Mouse (Mus musculus): ENCODE results near the gene Numa1. TPM values are rescaled to one million over a fixed set of nuclear protein-coding genes. Genes with fewer than 3 reads are reported as not detected.
"Not testable (repeated sequence)": the region's sequence is repeated elsewhere in the genome, so short reads cannot be mapped to it uniquely, and the experiment has no call there.

Gene Numa1
- polyA plus RNA-seq, 1 experiment from 2014 or later, result 64.3 TPM

- no peak overlapping the region for H3K9ac ChIP-seq (ENCODE audit: low read length)
- H3K27ac ChIP-seq (ENCODE audit: low read length), result no peak overlapping the region
- H3K4me1 ChIP-seq (ENCODE audit: control insufficient read depth, insufficient read depth, low read length), result no peaks in the 10 kb centered on the region
- no peak overlapping the region for H3K4me2 ChIP-seq (ENCODE audit: low read depth, low read length)
- H3K4me3 ChIP-seq (replicated peaks; ENCODE audit: low read length), result no peak overlapping the region
- no peaks in the 10 kb centered on the region for H3K9me3 ChIP-seq (replicated peaks; ENCODE audit: control insufficient read depth, low read length)
- H3K36me3 ChIP-seq (ENCODE audit: control insufficient read depth, insufficient read depth, low read length), result peaks cover 31% of the 10 kb centered on the region
- no peaks in the 10 kb centered on the region for H3K27me3 ChIP-seq (ENCODE audit: control insufficient read depth, insufficient read depth, low read length)
- no peak for ATAC-seq (ENCODE audit: insufficient read depth, low FRiP score)
- 91% methylated on average over 9 of the region's 9 CpGs for WGBS
Observed at GRCm38 (mm10) chr7:102011855-102012254, 77.9 kb downstream of the Numa1 start.

GRCm38 (mm10) chr7:102013416-102013815, 79.5 kb downstream of the Numa1 start:
- H3K4me3 ChIP-seq (replicated peaks; ENCODE audit: low read length), result no peak overlapping the region
- no peak overlapping the region for H3K27ac ChIP-seq (ENCODE audit: low read length)
- no peaks in the 10 kb centered on the region for H3K4me1 ChIP-seq (ENCODE audit: control insufficient read depth, insufficient read depth, low read length)
- no peaks in the 10 kb centered on the region for H3K27me3 ChIP-seq (ENCODE audit: control insufficient read depth, insufficient read depth, low read length)
- no peak for ATAC-seq (ENCODE audit: insufficient read depth, low FRiP score)
- no peaks in the 10 kb centered on the region for H3K9me3 ChIP-seq (replicated peaks; ENCODE audit: control insufficient read depth, low read length)
- H3K9ac ChIP-seq (ENCODE audit: low read length), result no peak overlapping the region
- peaks cover 33% of the 10 kb centered on the region for H3K36me3 ChIP-seq (ENCODE audit: control insufficient read depth, insufficient read depth, low read length)
- 88% methylated on average over 8 of the region's 8 CpGs for WGBS
- H3K4me2 ChIP-seq (ENCODE audit: low read depth, low read length), result no peak overlapping the region

- H3K36me3 ChIP-seq (ENCODE audit: control insufficient read depth, insufficient read depth, low read length), result peaks cover 20% of the 10 kb centered on the region
- H3K9ac ChIP-seq (ENCODE audit: low read length), result no peak overlapping the region
- no peak for ATAC-seq (ENCODE audit: insufficient read depth, low FRiP score)
- H3K27me3 ChIP-seq (ENCODE audit: control insufficient read depth, insufficient read depth, low read length), result no peaks in the 10 kb centered on the region
- no peaks in the 10 kb centered on the region for H3K9me3 ChIP-seq (replicated peaks; ENCODE audit: control insufficient read depth, low read length)
- H3K27ac ChIP-seq (ENCODE audit: low read length), result no peak overlapping the region
- no peaks in the 10 kb centered on the region for H3K4me1 ChIP-seq (ENCODE audit: control insufficient read depth, insufficient read depth, low read length)
- WGBS, result 87% methylated on average over 2 of the region's 2 CpGs
- H3K4me2 ChIP-seq (ENCODE audit: low read depth, low read length), result no peak overlapping the region
- no peak overlapping the region for H3K4me3 ChIP-seq (replicated peaks; ENCODE audit: low read length)
Observed at GRCm38 (mm10) chr7:102014995-102015394, 81.1 kb downstream of the Numa1 start.

GRCm38 (mm10) chr7:102016936-102017335, 83.0 kb downstream of the Numa1 start:
- 81% methylated on average over 4 of the region's 4 CpGs for WGBS

GRCm38 (mm10) chr7:102017452-102017851, 83.5 kb downstream of the Numa1 start:
- 71% methylated on average over 5 of the region's 5 CpGs for WGBS
- no peak overlapping the region for H3K4me2 ChIP-seq (ENCODE audit: low read depth, low read length)
- no peak overlapping the region for H3K27ac ChIP-seq (ENCODE audit: low read length)
- peaks cover 16% of the 10 kb centered on the region for H3K36me3 ChIP-seq (ENCODE audit: control insufficient read depth, insufficient read depth, low read length)
- no peaks in the 10 kb centered on the region for H3K27me3 ChIP-seq (ENCODE audit: control insufficient read depth, insufficient read depth, low read length)
- H3K9me3 ChIP-seq (replicated peaks; ENCODE audit: control insufficient read depth, low read length), result no peaks in the 10 kb centered on the region
- no peak overlapping the region for H3K9ac ChIP-seq (ENCODE audit: low read length)
- no peak for ATAC-seq (ENCODE audit: insufficient read depth, low FRiP score)
- H3K4me1 ChIP-seq (ENCODE audit: control insufficient read depth, insufficient read depth, low read length), result no peaks in the 10 kb centered on the region
- no peak overlapping the region for H3K4me3 ChIP-seq (replicated peaks; ENCODE audit: low read length)

More at GRCm38 (mm10) chr7:102016936-102017335, 83.0 kb downstream of the Numa1 start:
- no peaks in the 10 kb centered on the region for H3K27me3 ChIP-seq (ENCODE audit: control insufficient read depth, insufficient read depth, low read length)
- H3K27ac ChIP-seq (ENCODE audit: low read length), result no peak overlapping the region
- H3K9me3 ChIP-seq (replicated peaks; ENCODE audit: control insufficient read depth, low read length), result no peaks in the 10 kb centered on the region
- H3K4me1 ChIP-seq (ENCODE audit: control insufficient read depth, insufficient read depth, low read length), result no peaks in the 10 kb centered on the region
- no peak overlapping the region for H3K4me2 ChIP-seq (ENCODE audit: low read depth, low read length)
- no peak overlapping the region for H3K4me3 ChIP-seq (replicated peaks; ENCODE audit: low read length)
- H3K36me3 ChIP-seq (ENCODE audit: control insufficient read depth, insufficient read depth, low read length), result peaks cover 12% of the 10 kb centered on the region
- ATAC-seq (ENCODE audit: insufficient read depth, low FRiP score), result no peak
- no peak overlapping the region for H3K9ac ChIP-seq (ENCODE audit: low read length)

- no peak overlapping the region for H3K4me3 ChIP-seq (replicated peaks; ENCODE audit: low read length)
- 77% methylated on average over 7 of the region's 7 CpGs for WGBS
- H3K9me3 ChIP-seq (replicated peaks; ENCODE audit: control insufficient read depth, low read length), result no peaks in the 10 kb centered on the region
- ATAC-seq (ENCODE audit: insufficient read depth, low FRiP score), result no peak
- no peak overlapping the region for H3K9ac ChIP-seq (ENCODE audit: low read length)
- no peaks in the 10 kb centered on the region for H3K27me3 ChIP-seq (ENCODE audit: control insufficient read depth, insufficient read depth, low read length)
- no peak overlapping the region for H3K4me2 ChIP-seq (ENCODE audit: low read depth, low read length)
- no peaks in the 10 kb centered on the region for H3K4me1 ChIP-seq (ENCODE audit: control insufficient read depth, insufficient read depth, low read length)
- H3K36me3 ChIP-seq (ENCODE audit: control insufficient read depth, insufficient read depth, low read length), result peaks cover 16% of the 10 kb centered on the region
- H3K27ac ChIP-seq (ENCODE audit: low read length), result no peak overlapping the region
Observed at GRCm38 (mm10) chr7:102018034-102018433, 84.1 kb downstream of the Numa1 start.

GRCm38 (mm10) chr7:102018590-102018989, 84.7 kb downstream of the Numa1 start, which contains the start of gene Il18bp:
Il18bp (minus strand) TSS chr7:102018690.
- Histone ChIP-seq H3K27ac (ENCODE audit: low read length) (no peak within 1 kb of the TSS), H3K9ac (ENCODE audit: low read length) (no peak within 1 kb of the TSS), H3K4me1 (ENCODE audit: control insufficient read depth, insufficient read depth, low read length) (no peaks in the 10 kb centered on the region), H3K4me3 (replicated peaks; ENCODE audit: low read length) (no peak within 1 kb of the TSS), H3K27me3 (ENCODE audit: control insufficient read depth, insufficient read depth, low read length) (no peaks in the 10 kb centered on the region), H3K9me3 (replicated peaks; ENCODE audit: control insufficient read depth, low read length) (no peaks in the 10 kb centered on the region), H3K36me3 (ENCODE audit: control insufficient read depth, insufficient read depth, low read length) (peaks cover 19% of the 10 kb centered on the region), H3K4me2 (ENCODE audit: low read depth, low read length) (no peak within 1 kb of the TSS)
- no peak for ATAC-seq (ENCODE audit: insufficient read depth, low FRiP score)
- WGBS, result 81% methylated on average over 3 of the region's 3 CpGs

GRCm38 (mm10) chr7:102019362-102019761, 85.5 kb downstream of the Numa1 start:
- Histone ChIP-seq H3K4me2 (ENCODE audit: low read depth, low read length) (no peak overlapping the region), H3K9ac (ENCODE audit: low read length) (no peak overlapping the region), H3K27ac (ENCODE audit: low read length) (no peak overlapping the region), H3K4me3 (replicated peaks; ENCODE audit: low read length) (no peak overlapping the region), H3K9me3 (replicated peaks; ENCODE audit: control insufficient read depth, low read length) (no peaks in the 10 kb centered on the region), H3K36me3 (ENCODE audit: control insufficient read depth, insufficient read depth, low read length) (peaks cover 19% of the 10 kb centered on the region; the same call in 1 of the 2 replicates), H3K4me1 (ENCODE audit: control insufficient read depth, insufficient read depth, low read length) (no peaks in the 10 kb centered on the region), H3K27me3 (ENCODE audit: control insufficient read depth, insufficient read depth, low read length) (no peaks in the 10 kb centered on the region)
- no peak for ATAC-seq (ENCODE audit: insufficient read depth, low FRiP score)
- WGBS, result 68% methylated on average over 3 of the region's 3 CpGs

- H3K4me3 ChIP-seq (replicated peaks; ENCODE audit: low read length); H3K27me3 ChIP-seq (ENCODE audit: control insufficient read depth, insufficient read depth, low read length); H3K4me1 ChIP-seq (ENCODE audit: control insufficient read depth, insufficient read depth, low read length); ATAC-seq (ENCODE audit: insufficient read depth, low FRiP score); H3K9ac ChIP-seq (ENCODE audit: low read length); H3K9me3 ChIP-seq (replicated peaks; ENCODE audit: control insufficient read depth, low read length); H3K27ac ChIP-seq (ENCODE audit: low read length); H3K4me2 ChIP-seq (ENCODE audit: low read depth, low read length): not testable (repeated sequence)
- WGBS, result 85% methylated on average over 2 of the region's 2 CpGs
- peaks cover 25% of the 10 kb centered on the region; the same call in 1 of the 2 replicates for H3K36me3 ChIP-seq (ENCODE audit: control insufficient read depth, insufficient read depth, low read length)
Observed at GRCm38 (mm10) chr7:102020934-102021333, 87.0 kb downstream of the Numa1 start.

GRCm38 (mm10) chr7:102023821-102024220, 89.9 kb downstream of the Numa1 start:
- Histone ChIP-seq H3K36me3 (ENCODE audit: control insufficient read depth, insufficient read depth, low read length) (peaks cover 21% of the 10 kb centered on the region; the same call in 1 of the 2 replicates), H3K27ac (ENCODE audit: low read length) (no peak overlapping the region), H3K9ac (ENCODE audit: low read length) (no peak overlapping the region), H3K27me3 (ENCODE audit: control insufficient read depth, insufficient read depth, low read length) (no peaks in the 10 kb centered on the region), H3K4me1 (ENCODE audit: control insufficient read depth, insufficient read depth, low read length) (no peaks in the 10 kb centered on the region), H3K9me3 (replicated peaks; ENCODE audit: control insufficient read depth, low read length) (no peaks in the 10 kb centered on the region), H3K4me2 (ENCODE audit: low read depth, low read length) (no peak overlapping the region), H3K4me3 (replicated peaks; ENCODE audit: low read length) (no peak overlapping the region)
- 91% methylated on average over 9 of the region's 9 CpGs for WGBS
- ATAC-seq (ENCODE audit: insufficient read depth, low FRiP score), result no peak

Measured in stomach, embryonic 16.5 days (tissue).